8 mouse cellular contexts compared by ENCODE assay signal in genomic region chr2:173022056-173022681, GRCm38 (mm10). TPM values are rescaled to one million over a fixed set of nuclear protein-coding genes. Genes with fewer than 3 reads are reported as not detected.
DNase-seq lines count a peak whose midpoint lies in the region; ATAC-seq lines count a peak whose summit lies in the region.

No protein-coding gene starts in this region.

- under 1% methylated on average over 48 of the region's 51 CpGs for WGBS in kidney, embryonic 14.5 days
- under 1% methylated on average over 47 of the region's 51 CpGs for WGBS in forebrain, embryonic 15.5 days
- under 1% methylated on average over 51 of the region's 51 CpGs for WGBS in intestine, embryonic 14.5 days
- under 1% methylated on average over 47 of the region's 51 CpGs for WGBS in macrophage (ENCODE audit: missing documents)
- WGBS in stomach, embryonic 15.5 days, result under 1% methylated on average over 49 of the region's 51 CpGs

- peak overlapping the region; percentile 93 for H3K4me2 ChIP-seq in kidney, embryonic 14.5 days (replicated peaks; ENCODE audit: low read depth, low read length)
- H3K4me2 ChIP-seq in forebrain, embryonic 15.5 days (replicated peaks), result peak overlapping the region; percentile 64
- peak overlapping the region; percentile 75 for H3K4me2 ChIP-seq in intestine, embryonic 14.5 days (ENCODE audit: low read length)
- H3K4me2 ChIP-seq in stomach, embryonic 15.5 days, result peak overlapping the region; percentile 86

- no peaks in the 10 kb centered on the region; the same call in 1 of the 2 replicates for H3K36me3 ChIP-seq in kidney, embryonic 14.5 days (ENCODE audit: control insufficient read depth, insufficient read depth, low read length)
- no peaks in the 10 kb centered on the region for H3K36me3 ChIP-seq in forebrain, embryonic 15.5 days
- no peaks in the 10 kb centered on the region for H3K36me3 ChIP-seq in intestine, embryonic 14.5 days (ENCODE audit: control insufficient read depth, insufficient read depth, low read length)
- no peaks in the 10 kb centered on the region for H3K36me3 ChIP-seq in macrophage (ENCODE audit: inconsistent target)
- 0 out of 2 replicates have a peak, but pooled peaks cover 5% of the 10 kb centered on the region for H3K36me3 ChIP-seq in stomach, embryonic 15.5 days

- peaks cover 6% of the 10 kb centered on the region; the same call in 1 of the 2 replicates for H3K27me3 ChIP-seq in kidney, embryonic 14.5 days (ENCODE audit: control insufficient read depth, insufficient read depth, low read length)
- H3K27me3 ChIP-seq in forebrain, embryonic 15.5 days, result peaks cover 12% of the 10 kb centered on the region; the same call in 1 of the 2 replicates
- H3K27me3 ChIP-seq in intestine, embryonic 14.5 days (replicated peaks; ENCODE audit: control insufficient read depth, insufficient read depth, low read length), result peaks cover 8% of the 10 kb centered on the region
- H3K27me3 ChIP-seq in stomach, embryonic 15.5 days (replicated peaks), result peaks cover 4% of the 10 kb centered on the region; the same call in 1 of the 2 replicates

- peaks cover 47% of the 10 kb centered on the region for H3K79me2 ChIP-seq in macrophage (ENCODE audit: inconsistent target)

- peak overlapping the region; percentile 83 for H3K4me3 ChIP-seq in kidney, embryonic 14.5 days (ENCODE audit: low read length)
- peak overlapping the region; percentile 70 for H3K4me3 ChIP-seq in forebrain, embryonic 15.5 days
- H3K4me3 ChIP-seq in intestine, embryonic 14.5 days (ENCODE audit: low read depth, low read length), result peak overlapping the region; percentile 83
- H3K4me3 ChIP-seq in macrophage (ENCODE audit: inconsistent target), result peak overlapping the region; percentile 45
- H3K4me3 ChIP-seq in stomach, embryonic 15.5 days (replicated peaks), result peak overlapping the region; percentile 75

- peaks cover 41% of the 10 kb centered on the region for H3K4me1 ChIP-seq in kidney, embryonic 14.5 days (ENCODE audit: control insufficient read depth, insufficient read depth, low read length)
- peaks cover 64% of the 10 kb centered on the region for H3K4me1 ChIP-seq in forebrain, embryonic 15.5 days
- H3K4me1 ChIP-seq in intestine, embryonic 14.5 days (replicated peaks; ENCODE audit: control insufficient read depth, insufficient read depth, low read length), result peaks cover 30% of the 10 kb centered on the region
- H3K4me1 ChIP-seq in stomach, embryonic 15.5 days, result peaks cover 61% of the 10 kb centered on the region

- H3K27ac ChIP-seq in kidney, embryonic 14.5 days (ENCODE audit: low read depth, low read length), result no peak overlapping the region; the same call in 1 of the 2 replicates
- peak overlapping the region; percentile 68 for H3K27ac ChIP-seq in forebrain, embryonic 15.5 days (replicated peaks)
- H3K27ac ChIP-seq in intestine, embryonic 14.5 days (ENCODE audit: low read depth), result peak overlapping the region; percentile 75
- H3K27ac ChIP-seq in macrophage, result no peak overlapping the region
- H3K27ac ChIP-seq in stomach, embryonic 15.5 days, result peak overlapping the region; percentile 32; the same call in 1 of the 2 replicates

- H3K9ac ChIP-seq in kidney, embryonic 14.5 days (ENCODE audit: low read depth, low read length), result peak overlapping the region; percentile 72
- H3K9ac ChIP-seq in forebrain, embryonic 15.5 days (replicated peaks), result peak overlapping the region; percentile 66
- H3K9ac ChIP-seq in intestine, embryonic 14.5 days (ENCODE audit: low read length), result peak overlapping the region; percentile 65
- H3K9ac ChIP-seq in stomach, embryonic 15.5 days, result peak overlapping the region; percentile 62; the same call in 1 of the 2 replicates

- ATAC-seq in kidney, embryonic 14.5 days (ENCODE audit: low FRiP score, low TSS enrichment), result peak; percentile 16
- ATAC-seq in forebrain, embryonic 15.5 days (replicated peaks), result peak; percentile 51
- peak; percentile 18 for ATAC-seq in intestine, embryonic 14.5 days (replicated peaks; ENCODE audit: low FRiP score, low TSS enrichment, low read depth)
- no peak; the same call in 1 of the 2 replicates for ATAC-seq in stomach, embryonic 15.5 days (ENCODE audit: insufficient read depth, low FRiP score, low read depth)

- no peaks in the 10 kb centered on the region for H3K9me3 ChIP-seq in kidney, embryonic 14.5 days (ENCODE audit: control insufficient read depth, low read length)
- H3K9me3 ChIP-seq in forebrain, embryonic 15.5 days, result no peaks in the 10 kb centered on the region
- no peaks in the 10 kb centered on the region for H3K9me3 ChIP-seq in intestine, embryonic 14.5 days (ENCODE audit: control insufficient read depth, low read length)
- no peaks in the 10 kb centered on the region for H3K9me3 ChIP-seq in stomach, embryonic 15.5 days

- DNase-seq in kidney, adult 9 months, result no peak
- DNase-seq in adrenal gland, adult 18-20 months (ENCODE audit: low spot score in 2 of 2), result peak; percentile 41 to 44
- peak; percentile 83 for DNase-seq in intestine, embryonic 14.5 days (ENCODE audit: low spot score)
- no peak for DNase-seq in right cerebral cortex, postnatal 36 days (ENCODE audit: low spot score in 2 of 2)

RNA-seq across cellular contexts. Expression of gene Rbm38, which starts 1.9 kb away (rescaled TPM):
- 41.3 and 42.6 TPM in 2 replicates for polyA plus RNA-seq in kidney, embryonic 14.5 days (2014; fragmentation: Nextera tagmentation; extraction: Ambion mirVana)
- total RNA-seq in adrenal gland, adult 18-20 months (2021), result 10 to 100 TPM; 14.8 to 21.2 TPM
- 24.0 and 27.4 TPM in 2 replicates for polyA plus RNA-seq in forebrain, embryonic 15.5 days (2015; fragmentation: Nextera tagmentation; extraction: Ambion mirVana)
- 49.4 and 53.0 TPM in 2 replicates for polyA plus RNA-seq in intestine, embryonic 14.5 days (2014; fragmentation: Nextera tagmentation; extraction: Ambion mirVana)
- 1 to 10 TPM; 1.9 to 9.4 (median 3.8) TPM for total RNA-seq in macrophage (2018; cell fraction: chromatin; rRNA removed)
- total RNA-seq in macrophage (2018; cell fraction: cytosol; rRNA removed), result 10 to 100 TPM in 12 of 26 experiments, 1 to 10 TPM in 14; 6.2 to 13.4 (median 9.6) TPM
- 1 to 10 TPM; 3.0 to 9.8 (median 5.5) TPM for total RNA-seq in macrophage (2018; cell fraction: nucleus; rRNA removed)
- polyA plus RNA-seq in macrophage (2018), result 9.6 to 14.5 TPM (median 12.6 TPM) in 3 replicates
- polyA plus RNA-seq in stomach, embryonic 15.5 days (2015; fragmentation: Nextera tagmentation; extraction: Ambion mirVana), result 43.6 and 56.6 TPM in 2 replicates

RNA-seq across cellular contexts. Expression of gene Rae1, which starts 22.3 kb away (rescaled TPM):
- 131 and 155 TPM in 2 replicates for polyA plus RNA-seq in kidney, embryonic 14.5 days (2014; fragmentation: Nextera tagmentation; extraction: Ambion mirVana)
- 10 to 100 TPM; 54.5 to 67.4 TPM for total RNA-seq in adrenal gland, adult 18-20 months (2021)
- 162 and 163 TPM in 2 replicates for polyA plus RNA-seq in forebrain, embryonic 15.5 days (2015; fragmentation: Nextera tagmentation; extraction: Ambion mirVana)
- 143 and 150 TPM in 2 replicates for polyA plus RNA-seq in intestine, embryonic 14.5 days (2014; fragmentation: Nextera tagmentation; extraction: Ambion mirVana)
- 100 to 1,000 TPM in 3 of 26 experiments, 10 to 100 TPM in 23; 16.8 to 112 (median 74.3) TPM for total RNA-seq in macrophage (2018; cell fraction: chromatin; rRNA removed)
- 10 to 100 TPM; 20.7 to 36.1 (median 27.7) TPM for total RNA-seq in macrophage (2018; cell fraction: cytosol; rRNA removed)
- 10 to 100 TPM; 18.3 to 59.3 (median 36.7) TPM for total RNA-seq in macrophage (2018; cell fraction: nucleus; rRNA removed)
- 27.7 to 41.7 TPM (median 35.9 TPM) in 3 replicates for polyA plus RNA-seq in macrophage (2018)
- 110 and 118 TPM in 2 replicates for polyA plus RNA-seq in stomach, embryonic 15.5 days (2015; fragmentation: Nextera tagmentation; extraction: Ambion mirVana)

RNA-seq across cellular contexts. Expression of gene Spo11, which starts 44.7 kb away (rescaled TPM):
- 0.17 and 0.34 TPM in 2 replicates for polyA plus RNA-seq in kidney, embryonic 14.5 days (2014; fragmentation: Nextera tagmentation; extraction: Ambion mirVana)
- total RNA-seq in adrenal gland, adult 18-20 months (2021), result not detected
- polyA plus RNA-seq in forebrain, embryonic 15.5 days (2015; fragmentation: Nextera tagmentation; extraction: Ambion mirVana), result 0.46 and 0.97 TPM in 2 replicates
- polyA plus RNA-seq in intestine, embryonic 14.5 days (2014; fragmentation: Nextera tagmentation; extraction: Ambion mirVana), result 0.04 TPM in 1 of 2 replicates, not detected in the other
- total RNA-seq in macrophage (2018; cell fraction: chromatin; rRNA removed), result not detected
- not detected for total RNA-seq in macrophage (2018; cell fraction: cytosol; rRNA removed)
- total RNA-seq in macrophage (2018; cell fraction: nucleus; rRNA removed), result not detected
- not detected in 3 replicates for polyA plus RNA-seq in macrophage (2018)
- polyA plus RNA-seq in stomach, embryonic 15.5 days (2015; fragmentation: Nextera tagmentation; extraction: Ambion mirVana), result 0.06 and 0.31 TPM in 2 replicates

Comparison
In these comparisons a context has a peak if more than half of its experiments do, and no peak if none do; other contexts are left out.
1. H3K27ac ChIP-seq: peak in forebrain, embryonic 15.5 days (single experiment), intestine, embryonic 14.5 days (single experiment) and stomach, embryonic 15.5 days (single experiment); none in kidney, embryonic 14.5 days (single experiment) and macrophage (single experiment).
2. DNase-seq: peak in adrenal gland, adult 18-20 months (2 of 2) and intestine, embryonic 14.5 days (single experiment); none in kidney, adult 9 months (single experiment) and right cerebral cortex, postnatal 36 days (0 of 2).
3. Peak in every context shown above with its lines, with median percentiles within 50 percentile points of each other: H3K4me2 ChIP-seq, H3K4me3 ChIP-seq and H3K9ac ChIP-seq.